ENCODE assay signal across 23 mouse cellular contexts in the genomic region with DNA sequence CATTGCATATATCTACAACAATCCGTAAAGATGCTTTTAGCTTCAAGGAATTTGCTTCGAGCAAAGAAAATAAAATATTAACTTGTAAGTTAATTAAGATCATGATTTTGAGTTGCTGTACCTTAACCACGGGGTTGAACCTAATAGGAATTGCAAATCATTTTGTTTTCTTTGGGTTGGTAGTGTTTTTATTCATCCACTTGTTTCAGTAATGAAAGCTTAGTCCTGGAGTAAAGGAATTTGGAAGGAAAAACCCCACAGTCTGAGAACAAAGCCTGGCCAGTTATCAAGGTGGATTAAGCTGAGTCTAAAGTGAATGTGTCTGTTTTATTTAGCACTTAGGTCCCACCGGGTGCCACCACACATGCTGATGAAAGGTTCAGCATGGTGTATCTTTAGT.
"Had no signal": no experiment of that assay in that cellular context is flagged by ENCODE, and none has a peak within 500 bp of the region (broad histone marks: within the 10 kb centered on the region; RNA-seq: fewer than 3 reads in every experiment).

No protein-coding gene starts in this region.

- H3K27ac ChIP-seq: intestine, embryonic 15.5 days; layer of hippocampus, adult 2 months; limb, embryonic 10.5 days; limb, embryonic 13.5 days; liver, embryonic 12.5 days; liver, embryonic 15.5 days; lung, embryonic 15.5 days; midbrain, embryonic 10.5 days; midbrain, embryonic 13.5 days; neural tube, embryonic 13.5 days had no signal

- H3K9me3 ChIP-seq: intestine, embryonic 15.5 days; limb, embryonic 10.5 days; limb, embryonic 13.5 days; liver, embryonic 12.5 days; liver, embryonic 15.5 days; lung, embryonic 15.5 days; megakaryocyte, embryonic 14.5 days; midbrain, embryonic 10.5 days; midbrain, embryonic 13.5 days; neural tube, embryonic 13.5 days had no signal

- ATAC-seq: intestine, embryonic 15.5 days; liver, embryonic 12.5 days; midbrain, embryonic 13.5 days; midbrain, embryonic 16.5 days had no signal

- H3K4me1 ChIP-seq: intestine, embryonic 15.5 days; limb, embryonic 10.5 days; limb, embryonic 13.5 days; liver, embryonic 12.5 days; liver, embryonic 15.5 days; lung, embryonic 15.5 days had no signal

- H3K4me3 ChIP-seq: intestine, embryonic 15.5 days; layer of hippocampus, adult 2 months; limb, embryonic 10.5 days; limb, embryonic 13.5 days; liver, embryonic 12.5 days; liver, embryonic 15.5 days; lung, embryonic 15.5 days; megakaryocyte, embryonic 14.5 days; midbrain, embryonic 10.5 days; midbrain, embryonic 13.5 days; myocyte; neural tube, embryonic 13.5 days had no signal

- H3K27me3 ChIP-seq: intestine, embryonic 15.5 days; limb, embryonic 13.5 days; liver, embryonic 12.5 days; liver, embryonic 15.5 days; lung, embryonic 15.5 days; megakaryocyte, embryonic 14.5 days; midbrain, embryonic 13.5 days; neural tube, embryonic 13.5 days had no signal

- H3K4me2 ChIP-seq: intestine, embryonic 15.5 days; limb, embryonic 13.5 days; liver, embryonic 12.5 days; liver, embryonic 15.5 days; lung, embryonic 15.5 days; midbrain, embryonic 13.5 days; neural tube, embryonic 13.5 days had no signal

- DNase-seq: layer of hippocampus, adult 9-11 months; liver; lung, adult 18-20 months; lung, postnatal 10 days; lung, postnatal 36 days; retina, postnatal 1 day; right cerebral cortex, postnatal 25 days; spleen, adult 18-20 months; thymus, adult 18-20 months; thymus, postnatal 36 days had no signal

- H3K36me3 ChIP-seq: intestine, embryonic 15.5 days; limb, embryonic 10.5 days; limb, embryonic 13.5 days; liver, embryonic 12.5 days; liver, embryonic 15.5 days; lung, embryonic 15.5 days; midbrain, embryonic 10.5 days; midbrain, embryonic 13.5 days; neural tube, embryonic 13.5 days had no signal

- H3K9ac ChIP-seq: intestine, embryonic 15.5 days; limb, embryonic 13.5 days; liver, embryonic 12.5 days; liver, embryonic 15.5 days; lung, embryonic 15.5 days; midbrain, embryonic 13.5 days; neural tube, embryonic 13.5 days had no signal
